Mouse (Mus musculus): Measurements from ENCODE around the gene Hrh1. TPM values are rescaled to one million over a fixed set of nuclear protein-coding genes. Genes with fewer than 3 reads are reported as not detected.
"Not testable (repeated sequence)": the region's sequence is repeated elsewhere in the genome, so short reads cannot be mapped to it uniquely, and the experiment has no call there.

Hrh1 gene
- polyA plus RNA-seq, 1 experiment from 2014 or later, result 0.07 TPM

GRCm38 (mm10) chr6:114479644-114480410 lies 82.1 kb downstream of the Hrh1 start:
- Histone ChIP-seq H3K4me1 (ENCODE audit: control insufficient read depth in 2 of 2, insufficient read depth in 2 of 2, low read length in 2 of 2) (no peaks in the 10 kb centered on the region), H3K27ac (replicated peaks in 1 of 2; ENCODE audit: control insufficient read depth in 1 of 2, insufficient read depth in 1 of 2, low read depth in 2 of 2, low read length in 2 of 2) (no peak overlapping the region), H3K4me3 (ENCODE audit: control insufficient read depth in 1 of 2, insufficient read depth in 1 of 2, low read depth in 1 of 2, low read length in 2 of 2) (no peak overlapping the region), H3K27me3 (ENCODE audit: control insufficient read depth, insufficient read depth, low read length) (peaks cover 4% of the 10 kb centered on the region), H3K36me3 (ENCODE audit: control insufficient read depth, insufficient read depth, low read length) (no peaks in the 10 kb centered on the region), H3K4me2 (ENCODE audit: low read length) (no peak overlapping the region), H3K9ac (ENCODE audit: low read length) (no peak overlapping the region), H3K9me3 (ENCODE audit: control insufficient read depth, low read length) (no peaks in the 10 kb centered on the region)
- 79% methylated on average over 16 of the region's 16 CpGs for WGBS
- ATAC-seq (ENCODE audit: insufficient number of reproducible peaks, insufficient read depth, low FRiP score, low read depth), result no peak

GRCm38 (mm10) chr6:114489371-114489770 lies 91.6 kb downstream of the Hrh1 start:
- Histone ChIP-seq H3K36me3 (ENCODE audit: control insufficient read depth, insufficient read depth, low read length) (no peaks in the 10 kb centered on the region), H3K27me3 (ENCODE audit: control insufficient read depth, insufficient read depth, low read length) (no peaks in the 10 kb centered on the region), H3K4me1 (ENCODE audit: control insufficient read depth in 2 of 2, insufficient read depth in 2 of 2, low read length in 2 of 2) (no peaks in the 10 kb centered on the region), H3K9ac (ENCODE audit: low read length) (no peak overlapping the region), H3K4me2 (ENCODE audit: low read length) (no peak overlapping the region), H3K9me3 (ENCODE audit: control insufficient read depth, low read length) (no peaks in the 10 kb centered on the region), H3K27ac (replicated peaks in 1 of 2; ENCODE audit: control insufficient read depth in 1 of 2, insufficient read depth in 1 of 2, low read depth in 2 of 2, low read length in 2 of 2) (no peak overlapping the region), H3K4me3 (ENCODE audit: control insufficient read depth in 1 of 2, insufficient read depth in 1 of 2, low read depth in 1 of 2, low read length in 2 of 2) (no peak overlapping the region)
- WGBS, result 82% methylated on average over 3 of the region's 3 CpGs
- no peak for ATAC-seq (ENCODE audit: insufficient number of reproducible peaks, insufficient read depth, low FRiP score, low read depth)

GRCm38 (mm10) chr6:114492588-114492987 lies 94.9 kb downstream of the Hrh1 start:
- not testable (repeated sequence) for H3K36me3 ChIP-seq (ENCODE audit: control insufficient read depth, insufficient read depth, low read length); H3K27me3 ChIP-seq (ENCODE audit: control insufficient read depth, insufficient read depth, low read length); H3K9ac ChIP-seq (ENCODE audit: low read length); H3K4me2 ChIP-seq (ENCODE audit: low read length); H3K27ac ChIP-seq (replicated peaks in 1 of 2; ENCODE audit: control insufficient read depth in 1 of 2, insufficient read depth in 1 of 2, low read depth in 2 of 2, low read length in 2 of 2); H3K4me3 ChIP-seq (ENCODE audit: control insufficient read depth in 1 of 2, insufficient read depth in 1 of 2, low read depth in 1 of 2, low read length in 2 of 2); H3K9me3 ChIP-seq (ENCODE audit: control insufficient read depth, low read length); H3K4me1 ChIP-seq (ENCODE audit: control insufficient read depth in 2 of 2, insufficient read depth in 2 of 2, low read length in 2 of 2); ATAC-seq (ENCODE audit: insufficient number of reproducible peaks, insufficient read depth, low FRiP score, low read depth)
- 55% methylated on average over 10 of the region's 10 CpGs for WGBS

GRCm38 (mm10) chr6:114494987-114495386 lies 97.3 kb downstream of the Hrh1 start:
- 34% methylated on average over 11 of the region's 12 CpGs for WGBS
- H3K27me3 ChIP-seq (ENCODE audit: control insufficient read depth, insufficient read depth, low read length); H3K4me1 ChIP-seq (ENCODE audit: control insufficient read depth in 2 of 2, insufficient read depth in 2 of 2, low read length in 2 of 2); ATAC-seq (ENCODE audit: insufficient number of reproducible peaks, insufficient read depth, low FRiP score, low read depth); H3K27ac ChIP-seq (replicated peaks in 1 of 2; ENCODE audit: control insufficient read depth in 1 of 2, insufficient read depth in 1 of 2, low read depth in 2 of 2, low read length in 2 of 2); H3K4me3 ChIP-seq (ENCODE audit: control insufficient read depth in 1 of 2, insufficient read depth in 1 of 2, low read depth in 1 of 2, low read length in 2 of 2); H3K36me3 ChIP-seq (ENCODE audit: control insufficient read depth, insufficient read depth, low read length); H3K4me2 ChIP-seq (ENCODE audit: low read length); H3K9ac ChIP-seq (ENCODE audit: low read length); H3K9me3 ChIP-seq (ENCODE audit: control insufficient read depth, low read length): not testable (repeated sequence)

GRCm38 (mm10) chr6:114514038-114514437 lies 116.3 kb downstream of the Hrh1 start:
- not testable (repeated sequence) for H3K27ac ChIP-seq (replicated peaks in 1 of 2; ENCODE audit: control insufficient read depth in 1 of 2, insufficient read depth in 1 of 2, low read depth in 2 of 2, low read length in 2 of 2); H3K4me1 ChIP-seq (ENCODE audit: control insufficient read depth in 2 of 2, insufficient read depth in 2 of 2, low read length in 2 of 2); H3K4me2 ChIP-seq (ENCODE audit: low read length); ATAC-seq (ENCODE audit: insufficient number of reproducible peaks, insufficient read depth, low FRiP score, low read depth); H3K27me3 ChIP-seq (ENCODE audit: control insufficient read depth, insufficient read depth, low read length); H3K36me3 ChIP-seq (ENCODE audit: control insufficient read depth, insufficient read depth, low read length); H3K4me3 ChIP-seq (ENCODE audit: control insufficient read depth in 1 of 2, insufficient read depth in 1 of 2, low read depth in 1 of 2, low read length in 2 of 2); H3K9me3 ChIP-seq (ENCODE audit: control insufficient read depth, low read length); H3K9ac ChIP-seq (ENCODE audit: low read length)
- WGBS, result 25% methylated on average over 14 of the region's 17 CpGs

GRCm38 (mm10) chr6:114528709-114529108 lies 131.0 kb downstream of the Hrh1 start:
- H3K4me2 ChIP-seq (ENCODE audit: low read length); H3K9ac ChIP-seq (ENCODE audit: low read length); H3K9me3 ChIP-seq (ENCODE audit: control insufficient read depth, low read length); H3K27ac ChIP-seq (replicated peaks in 1 of 2; ENCODE audit: control insufficient read depth in 1 of 2, insufficient read depth in 1 of 2, low read depth in 2 of 2, low read length in 2 of 2); H3K4me3 ChIP-seq (ENCODE audit: control insufficient read depth in 1 of 2, insufficient read depth in 1 of 2, low read depth in 1 of 2, low read length in 2 of 2); H3K4me1 ChIP-seq (ENCODE audit: control insufficient read depth in 2 of 2, insufficient read depth in 2 of 2, low read length in 2 of 2); H3K27me3 ChIP-seq (ENCODE audit: control insufficient read depth, insufficient read depth, low read length); H3K36me3 ChIP-seq (ENCODE audit: control insufficient read depth, insufficient read depth, low read length); ATAC-seq (ENCODE audit: insufficient number of reproducible peaks, insufficient read depth, low FRiP score, low read depth): not testable (repeated sequence)
- WGBS, result no CpG with 5 or more reads among the region's 12 CpGs

Other genes starting within 250 kb of the Hrh1 start
- gene Slc6a1, start 115.3 kb upstream of the Hrh1 start, polyA plus RNA-seq (2014; fragmentation: Nextera tagmentation; extraction: Ambion mirVana), result 0.28 and 0.84 TPM in 2 replicates
- 18.1 and 20.0 TPM in 2 replicates for gene Atg7, start 245.2 kb downstream of the Hrh1 start, polyA plus RNA-seq (2014; fragmentation: Nextera tagmentation; extraction: Ambion mirVana)